Mouse (Mus musculus): ENCODE data around the gene 1190002N15Rik.

The 1190002N15Rik gene

DNA sequence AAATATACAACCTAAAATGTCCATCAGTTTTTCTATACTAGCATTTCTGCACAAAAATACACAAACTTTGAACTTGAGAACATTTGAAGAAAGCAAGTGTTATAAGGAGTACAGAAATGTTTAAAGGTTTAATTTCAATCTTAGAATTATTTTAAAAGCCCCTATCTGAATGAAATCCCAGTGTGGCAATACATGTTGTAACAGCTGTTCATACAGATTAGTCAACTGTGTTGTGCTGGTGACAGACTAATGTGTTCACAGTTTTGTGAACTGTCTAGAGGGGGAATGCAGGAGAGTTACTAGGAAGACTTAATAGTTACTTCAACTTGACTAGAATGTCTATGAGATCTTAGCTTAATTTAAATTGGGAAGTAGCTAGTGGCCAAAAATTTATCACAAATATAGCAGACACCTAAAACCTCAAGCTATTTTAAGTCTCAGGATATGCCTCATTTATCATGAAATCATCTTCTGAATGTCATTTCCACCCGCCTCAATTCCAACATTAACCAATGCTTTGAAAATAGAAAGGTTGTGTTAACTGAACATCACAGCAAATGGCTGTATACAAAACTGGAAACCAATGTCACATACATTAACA lies 8.6 kb downstream of the 1190002N15Rik start:
- DNase-seq = no peak

DNA sequence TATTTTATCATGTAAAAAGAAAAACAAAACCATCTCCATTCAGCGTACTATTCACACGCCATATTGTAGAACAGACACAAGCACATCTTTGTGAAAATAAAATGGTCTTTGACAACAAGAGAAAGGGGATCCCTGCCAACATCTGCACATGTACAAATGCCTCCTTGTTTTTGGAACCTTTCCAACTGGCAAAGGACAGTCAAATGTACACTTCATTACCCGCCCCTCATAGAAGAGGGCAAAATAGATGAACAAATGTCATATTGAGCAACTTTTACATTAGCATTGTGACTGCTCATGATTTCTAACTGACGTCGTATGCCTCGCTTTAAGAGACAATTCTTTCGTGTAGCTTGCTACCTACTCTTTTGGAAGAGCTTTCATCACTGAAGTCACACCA lies 11.4 kb downstream of the 1190002N15Rik start:
- no peak for DNase-seq

DNA sequence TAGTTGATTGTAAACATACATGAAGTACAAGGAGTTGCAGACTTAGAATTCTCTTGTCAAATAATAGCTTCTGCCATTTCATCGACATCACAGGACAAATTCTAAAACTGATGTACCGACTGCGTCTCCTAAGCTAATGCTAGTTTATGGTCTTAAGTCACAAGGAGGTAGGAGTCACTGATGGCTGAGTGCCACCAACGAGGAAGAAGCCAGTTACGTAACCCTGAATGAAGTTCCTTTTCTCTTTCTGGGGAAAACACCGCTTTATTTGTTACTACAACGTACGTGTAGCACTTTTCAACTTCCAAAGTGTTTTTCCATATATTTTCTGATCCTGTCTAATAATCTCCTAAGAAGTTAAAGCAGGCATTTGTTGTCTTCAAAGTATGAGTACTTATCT lies 25.6 kb downstream of the 1190002N15Rik start:
- DNase-seq = no peak

DNA sequence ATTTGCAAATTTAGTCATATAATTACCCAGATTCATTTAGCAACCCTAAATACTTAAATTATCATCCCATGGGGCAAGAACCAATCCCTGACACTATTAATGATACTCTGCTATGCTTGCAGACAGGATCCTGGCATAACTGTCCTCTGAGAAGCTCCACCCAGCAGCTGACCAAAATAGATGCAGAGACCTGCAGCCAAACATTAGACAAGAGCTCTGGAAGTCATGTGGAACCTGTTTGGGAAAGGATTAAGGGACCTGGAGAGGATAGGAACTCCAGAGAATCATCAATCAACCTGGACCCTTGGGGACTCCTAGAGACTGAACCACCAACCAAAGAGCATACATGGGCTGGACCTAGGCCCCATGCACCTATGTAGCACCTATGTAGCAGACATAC lies 26.7 kb downstream of the 1190002N15Rik start:
- DNase-seq = no peak

DNA sequence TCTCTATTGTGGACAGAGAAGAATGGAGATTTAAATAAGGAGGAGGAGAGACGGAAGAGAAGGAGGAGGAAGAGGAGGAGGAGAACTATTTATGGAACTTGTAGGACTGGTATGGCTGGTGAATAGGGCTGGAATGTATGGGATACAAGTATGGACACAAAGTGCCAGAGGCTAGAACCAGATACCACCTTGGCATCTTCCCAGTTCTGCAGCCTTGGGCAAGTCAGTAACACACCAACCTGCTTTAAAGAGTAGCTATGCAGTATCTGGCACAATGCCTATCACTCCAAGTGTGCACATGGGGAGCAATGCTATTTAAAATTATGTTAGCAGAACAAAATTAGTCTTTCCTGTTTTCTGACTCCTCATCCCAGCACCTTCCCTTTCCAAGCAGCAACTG lies 30.9 kb downstream of the 1190002N15Rik start:
- no peak for DNase-seq

DNA sequence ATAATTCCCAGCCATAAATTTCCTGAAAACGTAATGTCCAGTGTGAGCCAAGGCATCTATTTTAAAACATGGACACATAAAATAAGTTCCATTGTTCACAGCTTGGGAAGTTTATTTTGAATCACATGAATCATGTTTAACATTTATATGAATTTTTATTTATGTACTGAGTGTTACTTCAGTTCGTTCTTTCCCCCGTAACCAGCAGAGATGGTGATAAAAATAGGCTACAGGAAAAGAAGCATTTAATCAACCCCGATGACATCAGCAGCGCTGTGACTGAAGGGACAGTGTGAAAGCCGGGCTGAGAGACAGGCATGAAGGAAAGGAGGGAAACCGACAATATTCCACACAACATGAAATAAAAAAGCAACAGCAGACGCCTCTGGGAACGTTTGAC lies 46.4 kb downstream of the 1190002N15Rik start:
- DNase-seq = no peak

DNA sequence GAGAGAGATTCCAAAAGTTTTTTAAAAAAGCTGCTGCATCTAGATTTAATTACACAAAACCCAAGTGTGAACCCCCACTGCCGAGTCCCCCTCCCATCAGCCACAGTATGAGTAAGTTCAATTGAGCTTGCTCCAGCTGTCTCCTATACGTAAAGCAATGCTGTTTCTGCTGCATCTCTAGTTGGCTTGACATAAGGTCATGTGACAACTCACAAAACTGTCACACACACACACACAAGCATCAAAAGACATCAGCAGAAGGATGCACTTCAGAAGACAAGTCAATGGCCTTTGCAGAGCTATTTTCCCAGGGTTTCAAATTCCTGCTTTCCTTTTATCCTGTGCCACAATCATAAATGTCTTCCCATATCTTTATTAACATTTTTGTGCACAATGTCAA lies 49.9 kb downstream of the 1190002N15Rik start:
- DNase-seq = no peak

DNA sequence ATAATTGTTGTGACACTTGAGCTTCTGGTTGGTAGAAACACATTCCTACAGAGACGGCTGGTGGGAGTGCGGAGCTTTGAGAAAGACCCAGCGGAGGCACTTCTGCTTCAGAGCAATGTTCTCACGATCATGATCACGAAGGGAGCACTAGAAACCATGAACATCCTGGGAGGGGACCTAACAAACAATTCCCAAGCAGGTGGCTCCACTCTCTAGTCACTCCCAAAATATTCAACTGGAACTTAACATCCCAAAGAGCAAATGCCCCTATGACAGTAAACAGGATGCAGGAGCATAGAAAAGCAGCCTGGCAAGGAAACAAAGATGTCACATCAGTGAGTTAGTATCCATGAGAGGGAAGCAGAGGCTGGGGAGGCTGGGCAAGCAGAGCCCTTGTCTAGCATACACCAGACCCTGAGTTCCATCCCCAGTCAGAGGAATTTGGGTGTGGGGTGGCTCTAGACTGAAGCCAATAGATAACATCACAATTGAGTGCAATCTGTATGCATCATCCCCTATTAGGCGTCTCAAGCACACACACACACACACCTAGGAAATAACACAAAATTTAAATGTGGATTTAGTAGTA lies 54.5 kb downstream of the 1190002N15Rik start:
- no peak for DNase-seq

DNA sequence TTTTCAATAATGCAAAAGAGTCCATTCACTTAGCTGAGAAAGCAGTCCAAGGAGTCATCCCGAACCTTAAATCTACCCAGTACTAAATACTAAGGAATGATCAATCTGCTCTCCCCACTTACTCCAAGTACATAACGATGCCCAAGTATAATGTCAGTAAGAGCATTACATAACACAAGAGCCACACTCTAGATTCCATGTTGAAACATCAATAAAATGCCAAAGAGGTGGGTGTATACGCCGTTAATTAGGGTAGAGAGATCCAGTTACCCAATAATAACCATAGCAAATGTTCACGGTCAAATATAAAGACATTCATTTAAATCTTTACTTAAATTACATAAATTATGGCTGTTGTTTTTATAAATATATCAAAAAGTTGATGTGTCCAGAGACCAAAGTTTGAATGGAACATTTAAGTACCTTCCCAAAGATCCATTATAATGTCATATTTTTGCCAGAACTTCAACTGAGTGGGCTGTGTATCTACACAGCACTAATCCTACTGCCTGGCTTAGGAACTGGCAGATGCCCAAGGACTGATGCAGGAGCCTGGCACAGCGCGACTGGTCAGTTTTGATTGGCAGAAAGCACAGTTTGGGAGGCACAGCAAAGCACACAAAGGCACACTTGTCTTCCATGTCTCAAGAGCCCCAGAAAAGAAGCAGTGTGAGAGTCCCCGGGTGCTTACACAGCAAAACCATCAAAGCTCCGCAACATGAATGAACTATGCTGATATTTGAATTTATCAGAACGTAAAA lies 55.5 kb downstream of the 1190002N15Rik start:
- no peak for DNase-seq

DNA sequence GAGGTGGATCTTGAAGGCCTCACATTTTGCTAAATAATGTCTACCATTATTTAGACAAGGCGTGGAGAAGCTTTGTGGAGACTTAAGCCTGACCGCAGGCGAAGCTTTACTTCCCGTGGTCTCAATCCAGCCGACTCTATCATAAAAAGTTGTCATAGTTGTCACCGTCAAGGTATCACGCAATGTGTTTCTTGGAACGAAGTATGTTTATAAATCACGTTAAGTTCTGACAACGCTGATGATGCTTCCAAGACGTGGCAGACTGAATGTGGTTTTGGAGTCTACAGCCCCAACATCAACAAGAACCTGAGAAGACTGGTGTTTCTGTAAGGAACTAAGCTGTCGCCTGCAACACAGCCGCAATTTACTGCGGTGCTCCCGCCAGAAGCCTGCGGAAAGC lies 56.8 kb downstream of the 1190002N15Rik start:
- DNase-seq = no peak

DNA sequence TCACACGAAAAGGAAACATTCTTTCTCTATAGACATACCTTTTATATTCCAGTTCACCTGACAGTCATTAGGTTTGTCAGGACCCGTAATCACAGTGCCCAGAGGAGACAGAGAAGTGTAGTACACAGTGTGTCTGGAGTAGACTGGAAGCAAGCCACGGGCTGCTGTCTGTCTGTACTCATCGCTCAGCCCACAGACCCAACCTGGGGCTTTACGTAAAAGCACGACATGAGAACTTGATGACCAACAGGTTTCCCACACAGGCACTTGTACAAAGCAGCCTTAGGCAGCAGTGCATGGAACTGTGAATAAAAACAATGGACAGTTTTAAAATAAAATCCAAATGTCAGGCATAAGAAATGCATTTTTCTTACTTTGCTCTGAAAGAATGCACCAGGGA lies 58.5 kb downstream of the 1190002N15Rik start:
- DNase-seq = no peak

DNA sequence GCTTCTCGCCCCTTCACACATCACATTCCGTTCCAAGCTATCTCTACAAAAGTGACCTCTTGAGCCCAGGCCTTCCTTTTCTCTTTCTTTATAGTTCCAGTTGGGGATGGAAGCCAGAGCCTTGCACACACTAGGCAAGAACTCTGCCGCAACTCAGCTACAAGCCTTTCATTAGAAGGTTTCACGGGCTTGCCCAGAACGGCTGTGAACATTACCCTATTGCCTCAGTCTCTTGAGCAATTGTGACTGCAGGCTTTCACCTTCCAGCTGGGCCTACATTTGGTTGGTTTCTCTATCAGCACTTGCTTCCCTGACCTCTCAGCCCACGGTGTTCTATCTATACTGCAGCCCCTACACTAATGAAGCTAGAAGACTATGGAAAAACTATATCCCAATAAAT lies 58.9 kb downstream of the 1190002N15Rik start:
- no peak for DNase-seq

DNA sequence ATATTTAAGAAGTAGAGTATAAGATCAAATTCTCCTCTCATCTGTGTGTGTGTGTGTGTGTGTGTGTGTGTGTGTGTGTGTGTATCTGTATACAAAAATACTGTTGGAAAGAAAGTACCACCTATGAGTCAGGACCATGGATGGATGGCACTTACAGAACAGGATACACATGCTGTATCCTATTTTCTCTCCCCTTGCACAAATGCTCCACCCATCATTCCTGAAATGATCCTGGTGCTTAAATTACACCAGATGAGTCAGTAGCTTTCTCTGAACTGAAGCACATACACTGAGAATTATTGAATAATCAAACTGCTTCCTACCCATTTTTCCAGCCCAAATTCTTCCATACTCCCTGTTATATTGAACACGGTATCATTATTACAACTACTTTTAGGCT lies 61.9 kb downstream of the 1190002N15Rik start:
- no peak for DNase-seq

DNA sequence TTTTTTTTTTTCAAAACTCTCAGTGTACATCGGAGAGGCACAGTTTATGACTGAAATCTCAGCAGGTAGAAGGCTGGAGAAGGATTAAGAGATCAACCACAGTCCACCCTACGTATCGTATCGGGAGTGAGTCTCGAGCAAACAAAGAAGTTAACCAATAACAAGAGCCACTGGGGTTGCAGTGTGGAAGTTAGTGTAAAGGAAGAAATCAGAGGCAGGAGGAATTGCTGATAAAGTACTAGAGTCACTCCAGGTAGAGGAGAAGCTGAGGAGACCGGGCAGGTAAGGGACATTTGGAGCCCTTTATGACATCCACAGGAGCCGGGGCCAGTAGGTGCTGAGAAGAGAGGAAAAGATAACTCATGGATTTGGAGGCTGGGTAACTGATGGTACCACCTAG lies 64.0 kb downstream of the 1190002N15Rik start:
- no peak for DNase-seq

DNA sequence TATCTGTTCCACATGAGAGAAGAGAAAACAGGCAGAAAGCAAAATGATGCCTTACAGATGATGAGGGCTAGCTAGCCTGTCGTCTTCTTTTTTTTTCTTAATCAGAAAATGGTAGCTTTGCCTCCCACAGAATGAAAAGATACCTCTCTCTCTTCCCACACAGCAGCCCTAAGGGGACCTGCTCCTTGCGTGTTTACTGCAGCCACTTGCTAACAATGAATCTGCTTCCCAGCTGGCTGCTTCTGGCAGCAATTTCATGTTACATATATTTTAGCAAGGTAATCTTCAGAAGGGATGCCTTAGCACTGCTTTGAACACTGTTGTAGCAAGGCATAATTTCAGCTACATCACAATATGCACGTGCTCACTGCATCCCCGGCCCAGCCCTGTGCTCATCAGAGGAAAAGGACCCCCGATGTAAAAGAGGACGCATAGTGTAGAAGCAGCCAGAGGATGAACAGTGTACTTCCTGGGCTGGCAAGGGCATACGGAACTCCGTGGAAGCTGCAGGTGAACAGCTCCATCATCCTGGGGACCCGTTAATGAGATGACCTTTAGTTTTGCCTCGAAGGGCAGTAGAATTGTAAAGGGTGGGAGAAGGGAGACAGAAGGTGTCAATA lies 64.8 kb downstream of the 1190002N15Rik start:
- no peak for DNase-seq

DNA sequence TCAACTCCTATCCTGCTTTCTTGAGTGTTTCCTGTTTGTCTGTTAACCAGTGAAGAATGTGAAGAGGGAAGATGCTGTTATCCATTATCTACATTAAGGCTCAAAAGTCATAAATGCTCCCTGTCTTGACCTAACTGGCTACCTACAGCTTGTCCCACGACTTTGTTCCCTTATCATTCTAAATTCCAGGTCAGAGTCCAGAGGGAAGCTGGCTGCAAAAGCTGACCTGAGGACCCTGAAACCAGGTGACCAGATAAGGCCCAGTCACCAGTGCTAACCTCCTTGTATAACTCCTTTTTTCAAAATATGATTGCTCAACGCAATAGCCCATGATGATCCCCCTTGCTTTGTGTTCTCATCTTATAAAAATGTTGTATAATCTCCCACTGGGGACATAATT lies 66.4 kb downstream of the 1190002N15Rik start:
- no peak for DNase-seq

Measured in spleen, adult 18-20 months (tissue).